Mouse (Mus musculus) midbrain, postnatal 0 days (tissue): ENCODE results near the gene Cyth3. TPM values are rescaled to one million over a fixed set of nuclear protein-coding genes. Genes with fewer than 3 reads are reported as not detected.
A peak's percentile ranks its signal among the peaks of the same experiment; 100 is the strongest.

Experiments used
- ATAC-seq: fragments of 200-750 bp; cut with Nextera tagmentation; 2 replicates; pipeline ENCODE4 v1.8.0; 2017; ENCODE audit warnings: moderate number of reproducible peaks, mild to moderate bottlenecking, moderate TSS enrichment, moderate library complexity; ENCODE audit not compliant: low FRiP score
- DNase-seq: peaks from one replicate; pipeline ENCODE4 v3.0.0-alpha.2; 2015; ENCODE audit warnings: low spot score
- H3K27ac ChIP-seq: fragments of 300-500 bp; sonication (generic); 2 replicates; pipeline ENCODE4 v1.5.1; 2014; ENCODE audit warnings: low read depth, mild to moderate bottlenecking, low read length, mixed read lengths
- H3K27me3 ChIP-seq: fragments of 300-500 bp; sonication (generic); 2 replicates; pipeline ENCODE4 v1.6.1; 2014; ENCODE audit warnings: low read length, control low read depth, mixed read lengths; ENCODE audit not compliant: insufficient read depth
- H3K36me3 ChIP-seq: fragments of 300-500 bp; sonication (generic); 2 replicates; pipeline ENCODE4 v1.6.1; 2014; ENCODE audit warnings: low read length, control low read depth, mixed read lengths; ENCODE audit not compliant: insufficient read depth
- H3K4me1 ChIP-seq: fragments of 300-500 bp; sonication (generic); 2 replicates; pipeline ENCODE4 v1.6.1; 2014; ENCODE audit warnings: mild to moderate bottlenecking, control low read depth, antibody characterized with exemption, low read length, mixed read lengths; ENCODE audit not compliant: insufficient read depth
- H3K4me2 ChIP-seq: fragments of 300-500 bp; sonication (generic); 2 replicates; pipeline ENCODE4 v1.6.1; 2014; ENCODE audit warnings: low read depth, mild to moderate bottlenecking, low read length, mixed read lengths; ENCODE audit not compliant: poor library complexity, severe bottlenecking
- H3K4me3 ChIP-seq: fragments of 300-500 bp; sonication (generic); 2 replicates; pipeline ENCODE4 v1.5.1; 2014; ENCODE audit warnings: low read depth, mild to moderate bottlenecking, low read length, moderate library complexity
- H3K9ac ChIP-seq: fragments of 300-500 bp; sonication (generic); replicated peaks from 2 replicates; pipeline ENCODE4 v1.6.1; 2014; ENCODE audit warnings: mild to moderate bottlenecking, low read length, moderate library complexity, mixed read lengths; ENCODE audit not compliant: poor library complexity, severe bottlenecking
- H3K9me3 ChIP-seq: fragments of 300-500 bp; sonication (generic); 2 replicates; pipeline ENCODE4 v1.6.1; 2016; ENCODE audit warnings: low read length, control low read depth
- CTCF ChIP-seq: IDR thresholded peaks from 2 replicates; pipeline ENCODE4 v1.5.1; 2016; ENCODE audit warnings: antibody characterized with exemption, mild to moderate bottlenecking
- WGBS: fragments of 180-500 bp; shearing (Covaris S2); extraction: QIAGEN DNeasy Blood & Tissue Kit; methylation state at CpG from one replicate; pipeline ENCODE4 v1.1.7; 2014; 5-methylcytosine and 5-hydroxymethylcytosine counted together
- polyA plus RNA-seq: library from polyadenylated mRNA; unstranded; fragments of >200 nt; fragmentation: Nextera tagmentation; extraction: Ambion mirVana; gene quantifications from 2 replicates; pipeline ENCODE4 v1.2.1, GENCODE M21; 2015
- total RNA-seq: library from RNA; depleted of rRNA; stranded (reverse); fragments of >200 nt; gene quantifications from 2 replicates; pipeline ENCODE4 v1.2.3, GENCODE M21; 2014

The Cyth3 gene
- total and polyA plus RNA-seq, 2 experiments from 2014 or later = 34.1 to 47.8 TPM

- DNase-seq (no peak), ATAC-seq (no peak)
- H3K27me3 ChIP-seq = no peaks in the 10 kb centered on the region
- no peaks in the 10 kb centered on the region for H3K9me3 ChIP-seq
- no peak overlapping the region for H3K4me3 ChIP-seq
- no peak overlapping the region for H3K4me2 ChIP-seq
- 85% methylated on average over 10 of the region's 10 CpGs for WGBS
- no peaks in the 10 kb centered on the region for H3K4me1 ChIP-seq
- no peak overlapping the region for H3K9ac ChIP-seq
- TF ChIP-seq CTCF = no peak
- no peak overlapping the region for H3K27ac ChIP-seq
- H3K36me3 ChIP-seq = peaks cover 48% of the 10 kb centered on the region
Observed at GRCm38 (mm10) chr5:143701074-143701473, 78.8 kb downstream of the Cyth3 start.

- peaks cover 72% of the 10 kb centered on the region for H3K36me3 ChIP-seq
Observed at GRCm38 (mm10) chr5:143704875-143705658, 82.8 kb downstream of the Cyth3 start.

GRCm38 (mm10) chr5:143705659-143705982, 83.4 kb downstream of the Cyth3 start:
- ATAC-seq (no peak), DNase-seq (no peak)
- 59% methylated on average over 1 of the region's 1 CpGs for WGBS
- no peaks in the 10 kb centered on the region for H3K9me3 ChIP-seq
- no peak for TF ChIP-seq CTCF
- 0 out of 2 replicates have a peak overlapping the region, but pooled peaks have one; percentile 2 for H3K9ac ChIP-seq
- no peaks in the 10 kb centered on the region for H3K4me1 ChIP-seq
- H3K36me3 ChIP-seq = peaks cover 70% of the 10 kb centered on the region
- no peak overlapping the region for H3K4me3 ChIP-seq
- H3K27me3 ChIP-seq = no peaks in the 10 kb centered on the region
- H3K4me2 ChIP-seq = no peak overlapping the region
- no peak overlapping the region for H3K27ac ChIP-seq

More at GRCm38 (mm10) chr5:143704875-143705658, 82.8 kb downstream of the Cyth3 start:
- TF ChIP-seq CTCF = no peak
- WGBS = 67% methylated on average over 13 of the region's 13 CpGs
- H3K4me1 ChIP-seq = no peaks in the 10 kb centered on the region
- DNase-seq = peak; percentile 27
- no peak overlapping the region for H3K4me3 ChIP-seq
- ATAC-seq = no peak
- no peak overlapping the region for H3K4me2 ChIP-seq
- H3K27me3 ChIP-seq = no peaks in the 10 kb centered on the region
- 0 out of 2 replicates have a peak overlapping the region, but pooled peaks have one; percentile 2 for H3K9ac ChIP-seq
- no peak overlapping the region for H3K27ac ChIP-seq
- no peaks in the 10 kb centered on the region for H3K9me3 ChIP-seq

- Histone ChIP-seq H3K36me3 (peaks cover 67% of the 10 kb centered on the region), H3K4me1 (no peaks in the 10 kb centered on the region), H3K27ac (no peak overlapping the region), H3K4me3 (no peak overlapping the region), H3K9ac (no peak overlapping the region), H3K27me3 (no peaks in the 10 kb centered on the region), H3K4me2 (no peak overlapping the region), H3K9me3 (no peaks in the 10 kb centered on the region)
- TF ChIP-seq CTCF = no peak
- peak; percentile 32 for DNase-seq
- WGBS = 55% methylated on average over 9 of the region's 9 CpGs
- ATAC-seq = no peak
Observed at GRCm38 (mm10) chr5:143706030-143706821, 84.0 kb downstream of the Cyth3 start.

GRCm38 (mm10) chr5:143706822-143707200, 84.6 kb downstream of the Cyth3 start:
- no peak overlapping the region for H3K9ac ChIP-seq
- no peak for ATAC-seq
- DNase-seq = no peak
- no peaks in the 10 kb centered on the region for H3K9me3 ChIP-seq
- peaks cover 62% of the 10 kb centered on the region for H3K36me3 ChIP-seq
- 87% methylated on average over 7 of the region's 7 CpGs for WGBS
- TF ChIP-seq CTCF = no peak
- H3K4me2 ChIP-seq = no peak overlapping the region
- H3K4me3 ChIP-seq = no peak overlapping the region
- H3K4me1 ChIP-seq = no peaks in the 10 kb centered on the region
- no peaks in the 10 kb centered on the region for H3K27me3 ChIP-seq
- H3K27ac ChIP-seq = no peak overlapping the region

GRCm38 (mm10) chr5:143711326-143711725, 89.1 kb downstream of the Cyth3 start:
- 9% methylated on average over 7 of the region's 7 CpGs for WGBS
- H3K27me3 ChIP-seq = no peaks in the 10 kb centered on the region
- peak; percentile 81; the same call in 1 of the 2 replicates for ATAC-seq
- no peak overlapping the region for H3K4me2 ChIP-seq
- TF ChIP-seq CTCF = peak; percentile 92
- no peak overlapping the region for H3K4me3 ChIP-seq
- H3K9me3 ChIP-seq = no peaks in the 10 kb centered on the region
- H3K36me3 ChIP-seq = peaks cover 79% of the 10 kb centered on the region
- no peaks in the 10 kb centered on the region for H3K4me1 ChIP-seq
- H3K27ac ChIP-seq = no peak overlapping the region
- no peak overlapping the region for H3K9ac ChIP-seq
- peak; percentile 80 for DNase-seq
